Mouse (Mus musculus) kidney, embryonic 15.5 days (tissue): ENCODE results near the gene Psg17. TPM values are rescaled to one million over a fixed set of nuclear protein-coding genes. Genes with fewer than 3 reads are reported as not detected.
"Not testable (repeated sequence)": the region's sequence is repeated elsewhere in the genome, so short reads cannot be mapped to it uniquely, and the experiment has no call there.

Source experiments
- ATAC-seq: fragments of 200-750 bp; cut with Nextera tagmentation; replicated peaks from 2 replicates; pipeline ENCODE4 v1.8.0; 2017; ENCODE audit warnings: moderate TSS enrichment; ENCODE audit not compliant: low FRiP score
- H3K27ac ChIP-seq: fragments of 300-500 bp; sonication (generic); 2 replicates; pipeline ENCODE4 v1.5.1; 2015; ENCODE audit warnings: mild to moderate bottlenecking, inconsistent platforms
- H3K27me3 ChIP-seq: fragments of 300-500 bp; sonication (generic); 2 replicates; pipeline ENCODE4 v1.6.1; 2015; ENCODE audit warnings: inconsistent platforms
- H3K36me3 ChIP-seq: fragments of 300-500 bp; sonication (generic); 2 replicates; pipeline ENCODE4 v1.6.1; 2015; ENCODE audit warnings: inconsistent platforms
- H3K4me1 ChIP-seq: fragments of 300-500 bp; sonication (generic); 2 replicates; pipeline ENCODE4 v1.6.1; 2015; ENCODE audit warnings: inconsistent platforms
- H3K4me2 ChIP-seq: fragments of 300-500 bp; sonication (generic); 2 replicates; pipeline ENCODE4 v1.6.1; 2015; ENCODE audit warnings: moderate library complexity, mild to moderate bottlenecking, inconsistent platforms
- H3K4me3 ChIP-seq: fragments of 300-500 bp; sonication (generic); replicated peaks from 2 replicates; pipeline ENCODE4 v1.5.1; 2015; ENCODE audit warnings: mild to moderate bottlenecking, inconsistent platforms
- H3K9ac ChIP-seq: fragments of 300-500 bp; sonication (generic); 2 replicates; pipeline ENCODE4 v1.6.1; 2015; ENCODE audit warnings: mild to moderate bottlenecking, inconsistent platforms
- H3K9me3 ChIP-seq: fragments of 300-500 bp; sonication (generic); replicated peaks from 2 replicates; pipeline ENCODE4 v1.6.1; 2016; ENCODE audit warnings: inconsistent platforms
- WGBS: fragments of 180-500 bp; shearing (Covaris S2); methylation state at CpG from one replicate; pipeline ENCODE4 v1.1.7; 2015; ENCODE audit warnings: mixed read lengths; 5-methylcytosine and 5-hydroxymethylcytosine counted together
- polyA plus RNA-seq: library from polyadenylated mRNA; unstranded; fragments of >200 nt; fragmentation: Nextera tagmentation; extraction: Ambion mirVana; gene quantifications from 2 replicates; pipeline ENCODE4 v1.2.1, GENCODE M21; 2015

The Psg17 gene
- polyA plus RNA-seq = 0.09 TPM in 1 of 2 replicates, not detected in the other

GRCm38 (mm10) chr7:18821507-18821906, at the start of gene Psg17:
TSS of gene Psg17 (minus strand) at chr7:18821607.
- Histone ChIP-seq H3K9ac (no peak within 1 kb of the TSS), H3K4me2 (no peak within 1 kb of the TSS), H3K4me3 (no peak within 1 kb of the TSS), H3K27me3 (no peaks in the 10 kb centered on the region), H3K4me1 (no peaks in the 10 kb centered on the region), H3K9me3 (no peaks in the 10 kb centered on the region), H3K36me3 (no peaks in the 10 kb centered on the region), H3K27ac (no peak within 1 kb of the TSS)
- no peak for ATAC-seq
- 73% methylated on average over 3 of the region's 3 CpGs for WGBS

DNA sequence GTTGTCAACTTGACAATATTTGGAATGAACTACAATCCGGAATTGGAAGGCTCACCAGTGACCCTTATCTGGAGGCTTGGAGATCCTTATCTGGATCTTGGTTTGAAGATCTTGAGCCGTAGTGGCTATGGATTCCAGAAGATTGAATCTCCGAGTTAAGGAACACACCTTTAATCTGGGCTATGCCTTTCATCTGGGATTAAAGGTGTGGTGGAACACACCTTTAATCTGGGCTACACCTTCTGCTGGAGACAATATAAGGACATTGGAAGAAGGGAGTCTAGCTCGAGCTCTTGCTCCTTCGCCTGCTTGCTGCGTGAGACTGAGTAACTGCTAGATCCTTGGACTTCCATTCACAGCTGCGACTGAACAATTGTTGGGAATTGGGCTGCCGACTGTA, 49.6 kb upstream of the Psg17 start, which contains the start of gene Pglyrp1:
Gene Pglyrp1, plus strand, starts transcription at position 301 of the 400 bp plus-strand sequence.
- H3K27ac ChIP-seq, H3K36me3 ChIP-seq, H3K9me3 ChIP-seq, H3K27me3 ChIP-seq, H3K4me3 ChIP-seq, ATAC-seq, H3K9ac ChIP-seq, H3K4me1 ChIP-seq: not testable (repeated sequence)
- H3K4me2 ChIP-seq = peak within 1 kb of the TSS; percentile 75
- 86% methylated on average over 1 of the region's 8 CpGs for WGBS

- Histone ChIP-seq H3K27ac (no peak overlapping the region), H3K36me3 (no peaks in the 10 kb centered on the region), H3K9me3 (peaks cover 2% of the 10 kb centered on the region; the same call in 1 of the 2 replicates), H3K27me3 (no peaks in the 10 kb centered on the region; the same call in 1 of the 2 replicates), H3K4me2 (no peak overlapping the region), H3K4me1 (peaks cover 8% of the 10 kb centered on the region), H3K4me3 (no peak overlapping the region), H3K9ac (no peak overlapping the region)
- no peak for ATAC-seq
- 81% methylated on average over 2 of the region's 2 CpGs for WGBS
These were observed 47.1 kb upstream of the Psg17 start for GRCm38 (mm10) chr7:18868491-18868890.

GRCm38 (mm10) chr7:18862801-18863200, 41.4 kb upstream of the Psg17 start:
- no peaks in the 10 kb centered on the region for H3K4me1 ChIP-seq
- 89% methylated on average over 6 of the region's 6 CpGs for WGBS
- no peak for ATAC-seq

GRCm38 (mm10) chr7:18858310-18858916, 37.0 kb upstream of the Psg17 start:
- ATAC-seq = no peak

More at GRCm38 (mm10) chr7:18862801-18863200, 41.4 kb upstream of the Psg17 start:
- no peaks in the 10 kb centered on the region; the same call in 1 of the 2 replicates for H3K9me3 ChIP-seq
- H3K4me3 ChIP-seq = no peak overlapping the region
- H3K9ac ChIP-seq = no peak overlapping the region
- H3K27ac ChIP-seq = no peak overlapping the region
- H3K27me3 ChIP-seq = no peaks in the 10 kb centered on the region
- no peaks in the 10 kb centered on the region for H3K36me3 ChIP-seq
- H3K4me2 ChIP-seq = no peak overlapping the region

GRCm38 (mm10) chr7:18848395-18848794, 27.0 kb upstream of the Psg17 start:
- Histone ChIP-seq H3K4me3 (no peak overlapping the region), H3K36me3 (no peaks in the 10 kb centered on the region), H3K4me2 (no peak overlapping the region), H3K4me1 (no peaks in the 10 kb centered on the region), H3K27ac (no peak overlapping the region), H3K9me3 (no peaks in the 10 kb centered on the region), H3K27me3 (no peaks in the 10 kb centered on the region), H3K9ac (no peak overlapping the region)
- ATAC-seq = no peak
- WGBS = 94% methylated on average over 1 of the region's 1 CpGs

More at GRCm38 (mm10) chr7:18858310-18858916, 37.0 kb upstream of the Psg17 start:
- H3K27ac ChIP-seq = peak overlapping the region; percentile 54
- WGBS = 75% methylated on average over 5 of the region's 5 CpGs
- H3K4me2 ChIP-seq = no peak overlapping the region
- no peaks in the 10 kb centered on the region for H3K4me1 ChIP-seq
- no peaks in the 10 kb centered on the region for H3K27me3 ChIP-seq
- no peak overlapping the region for H3K9ac ChIP-seq
- no peak overlapping the region for H3K4me3 ChIP-seq
- no peaks in the 10 kb centered on the region for H3K36me3 ChIP-seq
- no peaks in the 10 kb centered on the region for H3K9me3 ChIP-seq

- ATAC-seq = no peak
- Histone ChIP-seq H3K9ac (no peak overlapping the region), H3K27ac (no peak overlapping the region), H3K4me1 (0 out of 2 replicates have a peak, but pooled peaks cover 3% of the 10 kb centered on the region), H3K4me2 (no peak overlapping the region), H3K36me3 (no peaks in the 10 kb centered on the region), H3K27me3 (no peaks in the 10 kb centered on the region), H3K4me3 (no peak overlapping the region), H3K9me3 (no peaks in the 10 kb centered on the region)
- 24% methylated on average over 5 of the region's 5 CpGs for WGBS
These were observed 23.4 kb upstream of the Psg17 start for GRCm38 (mm10) chr7:18844811-18845210.

DNA sequence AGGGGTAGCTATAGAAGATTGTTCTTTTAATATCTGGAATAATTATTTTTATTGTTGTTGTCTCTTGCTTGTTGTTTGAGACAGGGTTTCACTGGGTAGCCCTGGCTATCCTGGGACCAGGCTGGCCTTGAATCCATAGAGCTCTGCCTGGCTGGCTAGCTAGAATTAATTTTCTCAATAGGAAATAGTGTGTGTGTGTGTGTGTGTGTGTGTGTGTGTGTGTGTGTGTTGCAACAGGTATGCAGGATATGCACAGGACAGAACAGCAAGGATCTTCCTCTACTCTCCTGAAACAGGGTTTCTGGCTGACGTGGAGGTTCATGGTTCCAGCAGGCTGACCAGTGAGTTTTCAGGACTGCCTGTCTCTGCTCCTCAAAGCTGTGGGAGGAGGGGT, 19.8 kb upstream of the Psg17 start:
- Histone ChIP-seq H3K9ac (no peak overlapping the region), H3K4me2 (peak overlapping the region; percentile 58), H3K9me3 (no peaks in the 10 kb centered on the region), H3K27ac (peak overlapping the region; percentile 70; the same call in 1 of the 2 replicates), H3K4me1 (0 out of 2 replicates have a peak, but pooled peaks cover 3% of the 10 kb centered on the region), H3K4me3 (peak overlapping the region; percentile 28), H3K36me3 (no peaks in the 10 kb centered on the region), H3K27me3 (no peaks in the 10 kb centered on the region)
- 88% methylated on average over 1 of the region's 1 CpGs for WGBS
- ATAC-seq = no peak; the same call in 1 of the 2 replicates

GRCm38 (mm10) chr7:18840386-18841173, 19.2 kb upstream of the Psg17 start:
- Histone ChIP-seq H3K9me3 (no peaks in the 10 kb centered on the region), H3K9ac (peak overlapping the region; percentile 44), H3K27ac (peak overlapping the region; percentile 94), H3K4me1 (0 out of 2 replicates have a peak, but pooled peaks cover 3% of the 10 kb centered on the region), H3K4me2 (peak overlapping the region; percentile 58), H3K36me3 (no peaks in the 10 kb centered on the region), H3K4me3 (peak overlapping the region; percentile 42), H3K27me3 (no peaks in the 10 kb centered on the region)
- peak; percentile 85 for ATAC-seq
- 4% methylated on average over 15 of the region's 17 CpGs for WGBS

- H3K27me3 ChIP-seq = no peaks in the 10 kb centered on the region
- H3K4me1 ChIP-seq = 0 out of 2 replicates have a peak, but pooled peaks cover 3% of the 10 kb centered on the region
- H3K36me3 ChIP-seq = no peaks in the 10 kb centered on the region
- H3K9ac ChIP-seq = peak within 1 kb of the TSS; percentile 44
- peak within 1 kb of the TSS; percentile 42 for H3K4me3 ChIP-seq
- 13% methylated on average over 3 of the region's 3 CpGs for WGBS
- H3K27ac ChIP-seq = peak within 1 kb of the TSS; percentile 94
- peak within 1 kb of the TSS; percentile 58 for H3K4me2 ChIP-seq
- ATAC-seq = no peak
- H3K9me3 ChIP-seq = no peaks in the 10 kb centered on the region
These were observed 18.5 kb upstream of the Psg17 start, which contains the start of gene Mill2 for GRCm38 (mm10) chr7:18839865-18840264. TSS of gene Mill2 (plus strand) at chr7:18839966.

- no peak overlapping the region for H3K4me3 ChIP-seq
- no peaks in the 10 kb centered on the region; the same call in 1 of the 2 replicates for H3K9me3 ChIP-seq
- ATAC-seq = no peak
- no peak overlapping the region for H3K9ac ChIP-seq
- H3K4me2 ChIP-seq = no peak overlapping the region
- peaks cover 11% of the 10 kb centered on the region; the same call in 1 of the 2 replicates for H3K27me3 ChIP-seq
- WGBS = 50% methylated on average over 13 of the region's 13 CpGs
- H3K27ac ChIP-seq = no peak overlapping the region
- H3K36me3 ChIP-seq = no peaks in the 10 kb centered on the region
- H3K4me1 ChIP-seq = no peaks in the 10 kb centered on the region
These were observed 10.9 kb upstream of the Psg17 start for GRCm38 (mm10) chr7:18832298-18832697.

- peaks cover 11% of the 10 kb centered on the region; the same call in 1 of the 2 replicates for H3K27me3 ChIP-seq
- H3K4me1 ChIP-seq = no peaks in the 10 kb centered on the region
- H3K36me3 ChIP-seq = no peaks in the 10 kb centered on the region
- no peak for ATAC-seq
- 88% methylated on average over 7 of the region's 7 CpGs for WGBS
- H3K4me2 ChIP-seq = no peak overlapping the region
- H3K9me3 ChIP-seq = no peaks in the 10 kb centered on the region; the same call in 1 of the 2 replicates
- no peak overlapping the region for H3K4me3 ChIP-seq
- H3K9ac ChIP-seq = no peak overlapping the region
- no peak overlapping the region for H3K27ac ChIP-seq
These were observed 8.1 kb upstream of the Psg17 start for GRCm38 (mm10) chr7:18829545-18829944.
